Mouse (Mus musculus) heart, embryonic 12.5 days (tissue): Measurements from ENCODE around the gene 4932414N04Rik. TPM values are rescaled to one million over a fixed set of nuclear protein-coding genes. Genes with fewer than 3 reads are reported as not detected.
A peak's percentile ranks its signal among the peaks of the same experiment; 100 is the strongest.

ENCODE experiments used
- ATAC-seq: fragments of 200-750 bp; cut with Nextera tagmentation; 2 replicates; pipeline ENCODE4 v1.8.0; 2017; ENCODE audit warnings: moderate TSS enrichment, moderate library complexity; ENCODE audit not compliant: insufficient number of reproducible peaks, low FRiP score
- H3K27ac ChIP-seq: fragments of 300-500 bp; sonication (generic); 2 replicates; pipeline ENCODE4 v1.5.1; 2016; ENCODE audit warnings: mild to moderate bottlenecking, moderate library complexity; ENCODE audit not compliant: poor library complexity, severe bottlenecking
- H3K27me3 ChIP-seq: fragments of 300-500 bp; sonication (generic); replicated peaks from 2 replicates; pipeline ENCODE4 v1.6.1; 2016; ENCODE audit warnings: mild to moderate bottlenecking, moderate library complexity
- H3K36me3 ChIP-seq: fragments of 300-500 bp; sonication (generic); 2 replicates; pipeline ENCODE4 v1.6.1; 2016; ENCODE audit warnings: mild to moderate bottlenecking, moderate library complexity
- H3K4me1 ChIP-seq: fragments of 300-500 bp; sonication (generic); replicated peaks from 2 replicates; pipeline ENCODE4 v1.6.1; 2016; ENCODE audit warnings: mild to moderate bottlenecking
- H3K4me2 ChIP-seq: fragments of 300-500 bp; sonication (generic); 2 replicates; pipeline ENCODE4 v1.6.1; 2016; ENCODE audit warnings: mild to moderate bottlenecking, moderate library complexity
- H3K4me3 ChIP-seq: fragments of 300-500 bp; sonication (generic); 2 replicates; pipeline ENCODE4 v1.5.1; 2016; ENCODE audit warnings: mild to moderate bottlenecking
- H3K9ac ChIP-seq: fragments of 300-500 bp; sonication (generic); 2 replicates; pipeline ENCODE4 v1.6.1; 2016; ENCODE audit warnings: mild to moderate bottlenecking, moderate library complexity
- H3K9me3 ChIP-seq: fragments of 300-500 bp; sonication (generic); replicated peaks from 2 replicates; pipeline ENCODE4 v1.6.1; 2016; ENCODE audit warnings: mild to moderate bottlenecking, moderate library complexity
- WGBS: fragments of 180-500 bp; shearing (Covaris S2); methylation state at CpG from one replicate; pipeline ENCODE4 v1.1.7; 2016; 5-methylcytosine and 5-hydroxymethylcytosine counted together
- polyA plus RNA-seq: library from polyadenylated mRNA; unstranded; fragments of >200 nt; fragmentation: Nextera tagmentation; extraction: Ambion mirVana; gene quantifications from 2 replicates; pipeline ENCODE4 v1.2.1, GENCODE M21; 2016

Gene 4932414N04Rik
- polyA plus RNA-seq, 1 experiment from 2014 or later = not detected

- Histone ChIP-seq H3K9me3 (no peaks in the 10 kb centered on the region), H3K9ac (no peak overlapping the region), H3K27me3 (no peaks in the 10 kb centered on the region), H3K4me1 (peaks cover 31% of the 10 kb centered on the region), H3K27ac (no peak overlapping the region), H3K4me3 (no peak overlapping the region), H3K4me2 (no peak overlapping the region), H3K36me3 (no peaks in the 10 kb centered on the region)
- 30% methylated on average over 5 of the region's 5 CpGs for WGBS
- peak; percentile 49; the same call in 1 of the 2 replicates for ATAC-seq
These were observed 128.6 kb downstream of the 4932414N04Rik start for GRCm38 (mm10) chr2:68784710-68785427.

GRCm38 (mm10) chr2:68787161-68787675 is 130.9 kb downstream of the 4932414N04Rik start:
- H3K36me3 ChIP-seq = no peaks in the 10 kb centered on the region
- H3K9ac ChIP-seq = no peak overlapping the region
- H3K4me1 ChIP-seq = peaks cover 29% of the 10 kb centered on the region
- peak overlapping the region; percentile 51 for H3K27ac ChIP-seq
- H3K27me3 ChIP-seq = no peaks in the 10 kb centered on the region
- 0 out of 2 replicates have a peak, but pooled peaks have one; percentile 56 for ATAC-seq
- no peak overlapping the region for H3K4me3 ChIP-seq
- 18% methylated on average over 3 of the region's 3 CpGs for WGBS
- no peaks in the 10 kb centered on the region for H3K9me3 ChIP-seq
- no peak overlapping the region for H3K4me2 ChIP-seq

DNA sequence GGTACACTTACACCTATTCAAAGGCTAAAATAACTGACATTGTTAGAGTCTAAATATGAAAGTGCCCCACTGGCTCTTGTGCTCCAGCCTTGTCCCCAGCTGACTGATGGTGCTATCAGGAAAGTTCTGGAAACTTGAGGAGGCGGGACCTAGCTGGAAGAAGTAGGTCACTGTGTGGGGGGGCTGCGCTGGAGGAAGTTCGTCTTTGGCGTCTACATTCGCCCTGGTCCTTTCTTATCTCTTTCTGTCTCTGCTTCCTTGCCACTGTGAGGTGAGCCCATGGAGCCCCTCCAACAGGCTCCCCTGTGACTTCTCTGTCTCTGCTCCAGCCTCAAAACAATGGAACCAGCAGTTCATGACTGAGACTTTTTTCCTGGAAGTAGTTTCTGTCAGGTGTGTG is 136.0 kb downstream of the 4932414N04Rik start:
- Histone ChIP-seq H3K4me1 (peaks cover 11% of the 10 kb centered on the region), H3K36me3 (no peaks in the 10 kb centered on the region), H3K4me3 (no peak overlapping the region), H3K4me2 (no peak overlapping the region), H3K27ac (no peak overlapping the region), H3K9ac (no peak overlapping the region), H3K9me3 (no peaks in the 10 kb centered on the region), H3K27me3 (no peaks in the 10 kb centered on the region)
- ATAC-seq = 0 out of 2 replicates have a peak, but pooled peaks have one; percentile 45
- 54% methylated on average over 5 of the region's 5 CpGs for whole genome bisulfite sequencing

DNA sequence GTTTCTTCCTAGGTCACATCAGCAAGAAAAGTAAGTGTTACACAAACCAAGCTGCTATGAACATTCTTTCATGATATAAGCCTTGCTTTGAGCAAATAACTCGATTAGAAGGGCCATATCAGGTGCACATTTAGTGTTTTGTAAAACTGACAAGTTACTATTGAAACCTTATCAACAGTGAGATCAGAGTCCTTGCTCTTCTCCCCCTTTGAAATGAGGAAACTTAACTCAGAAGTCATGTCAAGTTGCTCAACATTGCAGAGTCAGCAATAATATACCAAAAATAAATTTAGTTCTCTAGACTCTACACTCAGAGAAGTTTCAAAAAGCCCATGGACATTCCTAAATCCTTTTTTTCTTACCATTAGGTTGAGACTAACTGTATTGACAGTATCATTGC is 137.2 kb downstream of the 4932414N04Rik start:
- Histone ChIP-seq H3K4me1 (0 out of 2 replicates have a peak, but pooled peaks cover 5% of the 10 kb centered on the region), H3K36me3 (no peaks in the 10 kb centered on the region), H3K9me3 (no peaks in the 10 kb centered on the region), H3K27ac (no peak overlapping the region), H3K4me3 (no peak overlapping the region), H3K4me2 (no peak overlapping the region), H3K27me3 (no peaks in the 10 kb centered on the region), H3K9ac (no peak overlapping the region)
- no peak for ATAC-seq
- 66% methylated on average over 1 of the region's 1 CpGs for WGBS

DNA sequence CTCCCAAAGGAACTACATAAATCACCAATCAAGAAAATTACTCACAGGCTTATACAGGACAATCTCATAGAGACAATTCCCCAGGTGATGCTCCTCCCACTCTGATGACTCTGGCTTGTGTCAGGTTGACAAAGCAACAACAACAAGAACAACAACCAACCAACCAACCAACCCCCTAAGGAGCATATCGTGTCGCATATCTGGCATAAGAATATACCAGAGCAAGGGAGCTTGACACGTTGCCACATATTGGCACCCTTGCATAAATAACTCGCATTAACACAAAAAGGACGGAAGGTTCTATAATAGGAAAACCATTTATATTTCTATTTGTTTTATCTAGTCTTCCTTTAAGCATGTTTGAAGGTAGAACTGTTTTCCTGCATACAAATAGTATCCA is 137.9 kb downstream of the 4932414N04Rik start:
- H3K36me3 ChIP-seq = no peaks in the 10 kb centered on the region
- H3K4me2 ChIP-seq = no peak overlapping the region
- H3K27ac ChIP-seq = no peak overlapping the region
- no peak for ATAC-seq
- no peaks in the 10 kb centered on the region for H3K9me3 ChIP-seq
- 90% methylated on average over 5 of the region's 5 CpGs for WGBS
- no peaks in the 10 kb centered on the region for H3K4me1 ChIP-seq
- no peak overlapping the region for H3K9ac ChIP-seq
- no peaks in the 10 kb centered on the region for H3K27me3 ChIP-seq
- no peak overlapping the region for H3K4me3 ChIP-seq

DNA sequence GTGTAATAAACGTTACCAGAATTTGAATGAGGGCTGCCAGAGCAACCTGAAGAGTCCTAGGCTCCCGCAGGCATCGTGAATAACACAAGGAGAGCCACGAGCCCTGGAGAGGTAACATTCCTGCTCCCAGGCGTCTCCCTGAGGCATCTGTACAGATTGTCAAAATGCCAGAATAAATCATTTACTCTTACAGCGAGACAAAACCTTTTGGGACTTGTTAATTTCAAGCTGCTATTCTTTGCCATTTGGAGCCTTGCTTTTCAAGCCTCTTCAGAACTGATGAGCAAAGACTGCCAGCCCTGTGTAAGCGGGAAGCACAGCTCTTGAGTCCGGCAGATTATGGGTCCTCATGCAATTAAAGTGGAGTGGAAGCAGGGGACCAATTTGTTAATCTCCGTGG is 138.3 kb downstream of the 4932414N04Rik start:
- Histone ChIP-seq H3K4me2 (no peak overlapping the region), H3K9ac (no peak overlapping the region), H3K4me1 (no peaks in the 10 kb centered on the region), H3K27me3 (no peaks in the 10 kb centered on the region), H3K27ac (no peak overlapping the region), H3K4me3 (no peak overlapping the region), H3K36me3 (no peaks in the 10 kb centered on the region), H3K9me3 (no peaks in the 10 kb centered on the region)
- no peak for ATAC-seq
- WGBS = 54% methylated on average over 9 of the region's 9 CpGs

- 60% methylated on average over 10 of the region's 10 CpGs for WGBS
- Histone ChIP-seq H3K27ac (no peak overlapping the region), H3K4me3 (no peak overlapping the region), H3K27me3 (no peaks in the 10 kb centered on the region), H3K4me2 (no peak overlapping the region), H3K4me1 (no peaks in the 10 kb centered on the region), H3K9me3 (no peaks in the 10 kb centered on the region), H3K9ac (no peak overlapping the region), H3K36me3 (no peaks in the 10 kb centered on the region)
- no peak for ATAC-seq
These were observed 139.9 kb downstream of the 4932414N04Rik start for GRCm38 (mm10) chr2:68796011-68796775.

- no peak overlapping the region for H3K4me3 ChIP-seq
- H3K27ac ChIP-seq = no peak overlapping the region
- H3K4me1 ChIP-seq = no peaks in the 10 kb centered on the region
- no peak overlapping the region for H3K4me2 ChIP-seq
- no peaks in the 10 kb centered on the region for H3K9me3 ChIP-seq
- H3K9ac ChIP-seq = no peak overlapping the region
- H3K27me3 ChIP-seq = no peaks in the 10 kb centered on the region
- ATAC-seq = no peak
- H3K36me3 ChIP-seq = no peaks in the 10 kb centered on the region
- WGBS = 69% methylated on average over 4 of the region's 4 CpGs
These were observed 140.8 kb downstream of the 4932414N04Rik start for GRCm38 (mm10) chr2:68797106-68797505.

Other genes with a start within 250 kb of the 4932414N04Rik start
- gene Stk39, start 184.2 kb upstream of the 4932414N04Rik start, polyA plus RNA-seq = 75.5 and 77.2 TPM in 2 replicates
- gene 4933409G03Rik, start 74.1 kb upstream of the 4932414N04Rik start, polyA plus RNA-seq = not detected in 2 replicates
- gene Cers6, start 205.0 kb downstream of the 4932414N04Rik start, polyA plus RNA-seq = 25.4 and 26.9 TPM in 2 replicates